Mouse (Mus musculus): ENCODE results near the gene Olfr46.

DNA sequence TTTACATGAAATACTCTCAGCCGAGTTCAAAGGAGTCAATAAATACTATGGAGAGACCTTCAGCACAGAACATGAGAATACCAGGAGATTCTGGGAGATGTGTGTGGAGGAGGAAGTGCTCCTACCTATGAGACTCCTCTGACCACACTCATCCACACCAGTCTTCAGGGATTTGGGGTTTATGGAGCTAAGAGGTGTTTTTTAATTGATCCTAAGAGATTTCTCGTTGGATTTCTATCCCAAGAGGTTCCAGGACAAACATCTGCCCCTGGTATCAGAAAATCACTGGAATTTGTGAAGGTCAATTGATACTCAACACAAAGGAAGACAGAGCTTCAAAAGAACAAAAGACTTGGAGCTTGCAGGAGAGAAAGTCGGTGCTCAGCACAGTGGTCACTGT lies 33.5 kb upstream of the Olfr46 start, which contains the start of gene Olfr538:
- no peak for TF ChIP-seq EP300 (IDR thresholded peaks at IDR 0.05; ENCODE audit: insufficient read depth, low read depth, low read length)
- TF ChIP-seq POLR2A (IDR thresholded peaks at IDR 0.05; ENCODE audit: insufficient read depth, low read depth, low read length) = no peak

All from heart, adult 2 months (tissue).